Mouse (Mus musculus) left cerebral cortex, postnatal 10 days (tissue): ENCODE measurements around the gene Grasp. TPM values are rescaled to one million over a fixed set of nuclear protein-coding genes. Genes with fewer than 3 reads are reported as not detected.
A peak's percentile ranks its signal among the peaks of the same experiment; 100 is the strongest.

Experiments used
- DNase-seq, 2 experiments: peaks; one replicate each; pipeline ENCODE4 v3.0.0; 2021 to 2022; ENCODE audit warnings: low spot score in 2 of 2, mixed read lengths in 1 of 2; ENCODE audit errors: extremely low spot score in 1 of 2
- intact Hi-C: fragments of 180-260 bp; cut with DNase I; formaldehyde crosslinking; loops from one replicate; pipeline ENCODE4 v1.15.1; 2025
- total RNA-seq, 2 experiments: library from RNA; stranded (reverse); gene quantifications; 2 replicates each; pipeline ENCODE4 v1.2.3; 2021

Gene Grasp
- total RNA-seq, 2 experiments from 2014 or later, result 30.9 to 34.2 TPM

DNA sequence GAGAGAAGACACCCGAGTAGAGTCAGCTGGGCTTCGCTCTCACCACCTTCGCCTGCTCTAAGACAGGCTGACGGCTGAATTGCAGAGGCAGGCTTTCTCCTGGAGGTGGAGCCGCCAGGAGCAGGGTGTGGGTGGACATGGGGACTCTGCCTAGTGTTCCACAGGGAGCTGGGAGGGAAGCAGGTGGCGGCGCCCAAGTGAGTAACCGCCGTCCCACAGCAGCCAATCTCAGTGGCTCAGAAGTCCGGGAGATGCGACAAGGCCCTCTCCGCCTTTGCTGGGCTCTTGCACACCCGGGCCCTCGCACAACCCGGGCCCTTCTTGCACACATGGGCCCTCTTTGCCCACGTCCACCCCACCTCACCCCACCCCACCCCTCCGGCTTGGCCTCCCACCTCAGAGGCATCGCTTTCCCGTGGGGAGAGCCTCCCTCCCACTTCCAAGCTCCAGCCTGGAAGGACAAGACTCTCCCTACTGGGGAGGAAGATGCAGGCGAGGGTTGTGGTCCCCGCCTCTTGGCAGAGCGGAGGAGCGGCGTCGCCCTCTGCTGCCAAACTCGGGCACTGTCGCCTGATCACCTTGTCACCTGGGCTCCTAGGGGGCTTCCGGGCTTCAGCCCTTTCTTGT is 15.0 kb downstream of the Grasp start:
- peak in 1 of 2 experiments; percentile 78 for DNase-seq
- intact Hi-C loops, result loop anchor here (2.0 kb wide), 1 partner anchor 16 kb away; no protein-coding TSS in a partner anchor

DNA sequence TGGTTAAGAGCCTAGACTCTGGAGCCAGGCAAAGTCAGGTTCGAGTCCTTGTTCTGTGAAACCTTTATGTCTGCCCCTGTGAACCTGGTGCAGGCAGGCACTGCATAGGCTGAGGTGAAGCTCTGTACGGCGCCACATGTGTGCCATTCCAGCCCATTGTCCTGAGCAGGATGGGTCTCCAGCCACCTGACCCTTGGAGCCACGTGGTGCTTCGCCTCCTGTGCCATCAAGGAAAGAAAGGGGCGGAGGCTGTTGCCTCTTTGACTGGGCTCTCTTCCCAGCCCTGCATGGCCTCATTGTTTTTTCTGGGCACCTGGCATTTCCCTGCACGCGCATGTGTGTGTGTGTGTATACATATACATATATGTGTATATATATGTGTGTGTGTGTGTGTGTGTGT is 15.8 kb downstream of the Grasp start:
- DNase-seq, result peak in 1 of 2 experiments; percentile 26
- intact Hi-C loops, result loop anchor here (2.0 to 5.0 kb wide), 3 partner anchors 17 to 72 kb away; no protein-coding TSS in a partner anchor

GRCm38 (mm10) chr15:101240799-101241204 is 16.8 kb downstream of the Grasp start:
- peak; percentile 86 to 90 for DNase-seq
- intact Hi-C loops, result loop anchor here (2.0 to 5.0 kb wide), 2 partner anchors 42 to 71 kb away; no protein-coding TSS in a partner anchor

DNA sequence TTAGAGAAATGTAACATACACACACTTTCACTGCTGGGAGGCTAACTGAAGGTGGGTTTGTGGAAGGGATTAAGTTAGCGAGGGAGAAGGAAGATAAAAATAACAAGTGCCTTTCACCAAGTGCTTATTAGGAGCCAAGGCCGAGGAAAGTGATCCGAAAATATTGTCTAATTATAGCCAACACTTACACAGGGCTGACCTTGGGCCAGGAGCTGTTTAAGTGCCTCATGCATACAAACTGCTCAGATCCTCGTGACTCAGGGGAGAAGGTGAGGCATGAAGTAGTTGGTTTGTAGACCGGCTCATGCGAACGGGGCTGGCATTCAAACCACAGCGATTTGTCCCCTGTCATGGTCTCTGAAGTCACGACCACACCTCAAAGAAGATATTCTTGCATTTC is 17.2 kb downstream of the Grasp start:
- intact Hi-C loops, result loop anchor here (2.0 to 5.0 kb wide), 2 partner anchors 42 to 71 kb away; no protein-coding TSS in a partner anchor
- DNase-seq, result no peak

DNA sequence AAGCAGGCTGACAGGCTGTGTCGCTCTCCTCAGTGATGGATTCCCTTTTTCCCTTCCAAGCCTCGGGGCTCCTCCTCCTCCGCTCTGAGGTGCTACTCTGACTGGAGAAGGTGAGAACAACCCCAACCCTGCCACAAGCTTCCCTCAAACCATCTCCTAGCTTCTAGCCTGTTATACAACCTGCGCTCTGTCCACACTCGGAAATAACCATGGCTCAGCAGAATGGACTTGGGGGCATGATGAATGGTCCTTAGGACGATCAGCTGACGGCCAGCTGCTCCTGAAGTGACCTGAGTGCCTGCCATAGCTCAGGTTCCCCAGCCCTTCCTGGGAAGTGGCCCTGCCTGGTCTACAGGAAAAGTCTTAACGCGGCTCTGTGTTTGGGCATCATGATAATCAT is 17.9 kb downstream of the Grasp start:
- no peak for DNase-seq
- intact Hi-C loops, result loop anchor here (2.0 to 5.0 kb wide), 2 partner anchors 41 to 70 kb away; no protein-coding TSS in a partner anchor

- DNase-seq, result peak in 1 of 2 experiments; percentile 30
- intact Hi-C loops, result loop anchor here (5.0 kb wide), 1 partner anchor 70 kb away; no protein-coding TSS in a partner anchor
Observed at GRCm38 (mm10) chr15:101242645-101243044, 18.7 kb downstream of the Grasp start.

DNA sequence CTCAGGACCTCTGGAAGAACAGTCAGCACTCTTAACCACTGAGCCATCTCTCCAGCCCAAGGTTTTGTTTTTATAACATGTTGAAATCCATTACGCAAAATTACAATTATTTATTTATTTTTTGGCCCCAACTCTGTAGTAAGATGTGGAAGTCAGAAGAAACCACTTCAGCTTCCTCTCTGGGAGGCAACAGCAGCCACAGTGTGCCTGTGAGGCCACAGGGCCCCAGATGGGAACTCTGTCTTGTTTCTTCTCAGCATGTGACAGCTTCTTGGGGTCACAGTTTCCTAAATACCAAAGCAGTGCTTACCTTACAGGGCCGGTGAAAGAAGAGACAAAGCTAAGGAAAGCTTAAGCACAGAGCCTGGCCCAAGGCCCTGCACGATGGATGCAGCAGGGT is 20.0 kb downstream of the Grasp start:
- intact Hi-C loops, result loop anchor here (5.0 kb wide), 1 partner anchor 68 kb away; no protein-coding TSS in a partner anchor
- DNase-seq, result no peak

DNA sequence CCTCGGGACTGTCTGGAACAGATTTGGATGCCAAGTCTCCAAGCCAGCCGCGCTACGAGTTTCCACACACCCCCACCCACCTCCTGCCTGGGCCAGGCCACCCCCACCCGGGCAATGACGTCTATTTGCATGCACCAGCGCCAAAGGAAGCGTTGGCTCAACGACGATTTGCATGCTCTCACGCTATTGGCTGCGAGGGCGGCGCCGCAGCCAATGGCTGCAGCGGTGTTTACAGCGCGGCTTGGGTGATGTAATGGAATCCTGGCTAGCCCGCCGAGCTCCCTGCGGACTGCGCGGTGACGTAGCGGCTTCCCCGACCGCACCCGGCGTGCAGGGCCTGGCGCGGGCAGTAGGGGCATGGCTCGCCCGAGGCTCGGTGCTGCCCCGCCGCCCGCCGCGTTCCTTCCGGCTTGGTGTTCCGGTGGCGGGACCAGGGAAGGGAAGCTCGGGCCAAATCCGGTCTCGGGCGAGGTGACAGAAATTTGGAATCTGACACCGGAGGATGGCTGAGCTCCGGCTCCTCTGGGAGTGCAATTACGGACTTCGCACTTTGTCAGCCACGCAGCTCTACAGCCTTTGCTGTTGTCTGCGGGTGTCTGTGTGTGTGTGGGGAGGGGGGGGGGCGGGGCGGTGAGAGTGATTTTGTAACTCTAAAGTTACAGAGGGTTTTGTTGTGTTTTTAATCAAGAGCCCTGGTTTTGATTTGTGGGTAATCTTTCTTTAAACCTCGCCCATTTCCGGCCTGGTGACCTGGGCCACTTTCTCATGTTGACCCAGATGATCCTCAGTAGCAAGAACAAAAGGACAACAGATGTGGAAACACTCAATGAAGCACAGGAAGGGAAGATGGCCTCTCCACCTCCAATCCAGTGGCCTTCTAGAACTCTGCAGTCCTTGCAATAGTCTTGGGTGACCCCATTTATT is 22.5 kb downstream of the Grasp start:
- intact Hi-C loops, result no loop called here
- DNase-seq, result peak; percentile 95 to 97

DNA sequence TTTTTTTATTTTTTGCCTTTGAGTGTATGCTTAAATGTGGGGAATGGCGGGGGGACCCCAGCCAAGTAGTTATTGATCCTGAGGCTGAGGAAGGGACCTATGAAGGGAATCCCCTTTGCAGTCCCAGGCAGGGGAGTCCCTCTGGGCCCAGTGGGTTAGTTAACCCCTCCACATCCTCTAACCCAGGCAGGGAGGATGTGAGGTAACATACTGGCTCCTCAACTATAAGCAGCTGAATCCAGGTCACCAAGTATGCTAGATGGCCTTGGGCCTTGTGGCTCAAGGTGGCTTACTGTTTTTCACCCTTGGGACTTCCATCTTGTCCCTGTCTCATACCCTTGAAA is 23.1 kb downstream of the Grasp start:
- intact Hi-C loops, result no loop called here
- no peak for DNase-seq

DNA sequence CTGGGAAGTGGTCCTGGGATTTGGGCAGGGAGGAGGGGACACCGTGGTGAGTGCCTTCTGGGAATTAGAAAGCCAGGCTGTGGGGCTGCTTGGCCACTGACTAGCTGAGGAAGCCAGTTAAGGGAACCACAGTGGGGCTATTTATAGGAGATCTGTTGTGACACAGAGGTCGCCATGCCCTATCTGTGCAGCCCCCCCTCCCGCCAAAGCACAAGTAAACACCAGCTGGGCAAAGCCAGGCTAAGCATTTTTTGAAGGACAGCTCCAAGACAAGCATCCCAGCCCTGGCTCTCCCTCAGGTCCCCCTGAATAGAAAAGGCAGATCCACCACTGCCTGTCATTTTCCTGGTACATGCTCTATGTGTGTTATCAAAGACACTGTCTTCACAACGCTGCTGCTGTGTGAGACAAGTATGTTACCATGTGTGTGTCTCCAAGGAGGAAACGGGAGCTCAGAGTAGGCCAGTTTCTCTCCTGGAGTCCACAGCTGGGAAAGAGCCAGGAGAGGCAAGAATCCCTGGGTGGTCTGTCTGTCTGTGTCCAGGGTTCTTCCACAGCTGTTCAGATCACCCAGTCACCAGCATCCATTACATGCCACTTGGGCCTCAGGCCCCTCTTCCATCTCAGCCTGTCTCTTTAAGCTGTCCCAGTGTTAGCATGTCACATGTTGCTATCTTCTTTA is 24.2 kb downstream of the Grasp start:
- no peak for DNase-seq
- intact Hi-C loops, result no loop called here

DNA sequence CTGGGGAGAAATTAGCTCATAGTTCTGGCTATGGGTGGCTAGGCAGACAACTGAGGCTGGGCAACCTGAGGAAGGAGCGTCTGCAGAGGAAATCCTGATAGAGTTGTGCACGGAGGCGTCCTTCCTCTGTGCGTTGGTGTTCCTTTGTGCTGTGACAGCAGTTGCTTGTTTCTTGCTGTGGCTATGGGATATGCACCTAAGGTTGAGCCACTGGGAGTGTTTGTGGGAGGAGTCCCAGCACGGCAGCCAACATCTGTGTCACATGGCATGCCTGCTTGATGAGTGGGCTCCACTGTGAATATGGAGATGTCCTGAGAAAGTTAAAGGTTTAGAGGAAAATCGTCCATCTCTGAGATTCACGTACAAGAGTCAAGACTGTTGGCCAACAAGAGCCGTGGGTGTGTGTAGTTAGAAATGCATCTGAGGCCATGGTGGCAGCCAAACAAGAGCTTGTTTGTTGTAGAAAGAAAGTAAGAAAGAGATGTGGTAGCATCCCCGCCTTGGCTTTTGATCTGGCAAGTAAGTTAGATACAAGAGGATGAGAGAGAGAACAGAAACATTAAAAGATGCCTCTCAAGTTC is 26.3 kb downstream of the Grasp start:
- intact Hi-C loops, result no loop called here

GRCm38 (mm10) chr15:101251930-101252329 is 27.9 kb downstream of the Grasp start:
- intact Hi-C loops, result no loop called here
- DNase-seq, result no peak

More for the DNA sequence above, 26.3 kb downstream of the Grasp start:
- no peak for DNase-seq

GRCm38 (mm10) chr15:101252614-101253013 is 28.6 kb downstream of the Grasp start:
- intact Hi-C loops, result no loop called here
- DNase-seq, result no peak

DNA sequence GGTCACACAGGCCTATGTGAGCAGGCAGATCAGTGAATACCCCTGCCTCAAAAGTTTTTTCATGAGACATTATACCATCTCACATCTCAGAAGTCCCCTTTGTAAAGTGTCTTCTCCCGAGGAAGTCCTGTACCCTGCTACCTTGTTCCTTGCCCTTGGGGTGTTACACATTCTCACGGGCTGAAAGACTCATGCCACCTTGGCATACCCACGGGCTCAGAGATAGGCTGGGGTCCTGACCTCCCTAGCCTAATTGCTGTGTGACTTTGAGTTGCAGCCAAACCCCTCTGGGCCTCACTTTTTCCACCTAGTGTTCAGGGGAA is 29.5 kb downstream of the Grasp start:
- intact Hi-C loops, result no loop called here
- no peak for DNase-seq

DNA sequence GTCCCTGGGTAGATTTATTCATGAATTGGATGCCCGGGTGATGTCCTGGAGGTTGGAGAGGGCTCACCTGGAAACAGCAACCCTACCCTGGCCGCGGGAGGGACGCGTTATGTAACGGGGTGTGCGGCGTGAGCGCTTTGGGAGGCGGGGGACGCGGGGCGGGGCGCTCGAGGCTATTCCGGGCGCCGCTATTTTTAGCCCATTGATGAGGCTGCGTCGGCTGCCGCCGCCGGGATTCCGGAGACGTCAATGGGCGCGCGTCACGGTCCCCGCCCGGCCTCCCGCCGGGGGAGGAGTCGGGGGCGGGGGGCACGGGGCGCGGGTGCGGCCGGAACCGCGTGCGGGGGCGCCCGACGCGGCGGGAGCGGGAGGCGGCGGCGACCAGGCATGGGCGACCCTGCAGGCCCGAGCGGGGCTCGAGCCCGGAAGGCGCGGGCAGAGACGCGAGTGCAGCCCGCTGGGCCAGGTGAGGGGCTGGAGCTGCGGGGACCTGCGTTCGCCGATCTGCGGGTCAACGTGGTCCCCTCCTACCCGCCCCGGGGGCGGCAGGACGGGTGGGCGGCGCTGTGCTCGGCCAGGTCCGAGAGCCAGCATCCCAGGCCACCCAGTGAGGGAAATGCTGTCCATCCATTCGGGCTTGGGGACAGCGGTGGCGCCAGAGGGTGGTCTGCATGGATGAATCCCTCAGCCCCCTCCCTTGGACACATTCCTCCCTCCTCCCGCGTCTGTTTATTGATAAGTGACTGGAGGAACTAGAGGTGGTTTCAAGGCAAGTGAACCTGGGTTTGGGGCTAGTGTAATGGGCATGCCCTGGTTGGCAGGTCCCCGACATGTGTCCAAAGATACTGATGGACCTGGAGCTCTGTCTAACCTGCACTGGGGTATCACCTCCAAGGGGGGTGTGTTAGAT is 30.2 kb downstream of the Grasp start, which contains the start of gene Nr4a1:
Gene Nr4a1 (plus strand): TSS at position 384 of the 910 bp plus-strand sequence.
- intact Hi-C loops, result no loop called here

GRCm38 (mm10) chr15:101255842-101256462 is 32.0 kb downstream of the Grasp start:
- no peak for DNase-seq
- intact Hi-C loops, result no loop called here

More for the DNA sequence above, 30.2 kb downstream of the Grasp start, which contains the start of gene Nr4a1:
- peak; percentile 73 to 89 for DNase-seq

DNA sequence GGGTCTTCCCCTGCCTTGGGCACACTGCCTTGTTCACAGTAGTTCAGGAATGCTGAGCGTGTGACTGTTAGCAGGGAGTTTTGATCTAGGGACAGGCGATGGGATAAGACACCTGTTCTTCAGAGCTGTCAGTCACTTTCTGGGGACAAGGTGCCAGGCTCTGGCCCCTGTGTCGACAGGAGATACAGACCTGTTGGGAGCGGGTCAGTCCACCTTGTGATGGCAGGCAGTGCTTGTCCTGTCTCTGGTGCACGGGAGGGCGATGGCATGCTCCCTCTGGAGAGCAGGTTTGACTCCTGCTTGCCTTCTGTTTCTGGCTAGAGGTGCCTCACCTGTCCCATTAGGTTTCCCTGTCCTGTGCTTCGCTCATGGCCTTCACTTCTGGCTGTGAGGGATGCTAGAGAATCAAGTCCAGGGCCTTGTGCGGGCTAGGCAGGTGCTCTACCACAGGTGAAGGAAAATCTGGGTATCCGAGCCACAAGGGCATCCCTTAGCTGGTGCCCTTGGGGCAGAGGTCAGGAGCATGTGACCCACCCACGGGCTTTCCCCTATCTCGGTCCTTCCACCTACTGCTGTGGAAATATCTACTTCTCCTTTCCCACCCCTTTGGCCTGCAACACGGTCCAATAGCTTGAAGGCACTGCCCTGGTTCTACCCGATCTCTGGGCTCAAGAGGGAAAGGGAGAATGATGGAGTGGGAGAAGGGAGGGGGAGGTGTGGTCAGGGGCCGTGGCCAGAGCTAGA is 32.6 kb downstream of the Grasp start:
- peak in 1 of 2 experiments; percentile 34 for DNase-seq
- intact Hi-C loops, result no loop called here
